Mouse (Mus musculus): ENCODE data around the gene Kcnj9.

GRCm38 (mm10) chr1:172271208-172271607 is 57.9 kb downstream of the Kcnj9 start:
- TF ChIP-seq EP300 (IDR thresholded peaks at IDR 0.05; ENCODE audit: low read depth) (no peak), CTCF (IDR thresholded peaks at IDR 0.05; ENCODE audit: low read depth) (no peak)

Data from liver, embryonic 14.5 days (tissue).